Mouse (Mus musculus) yolk sac, embryonic 10.5 days (tissue): Measurements from ENCODE around the gene Krtap2-4.
A peak's percentile ranks its signal among the peaks of the same experiment; 100 is the strongest.

Experiments used
- DNase-seq: peaks from one replicate; pipeline ENCODE4 v3.0.0-alpha.2; 2017; ENCODE audit warnings: low spot score

The Krtap2-4 gene

DNA sequence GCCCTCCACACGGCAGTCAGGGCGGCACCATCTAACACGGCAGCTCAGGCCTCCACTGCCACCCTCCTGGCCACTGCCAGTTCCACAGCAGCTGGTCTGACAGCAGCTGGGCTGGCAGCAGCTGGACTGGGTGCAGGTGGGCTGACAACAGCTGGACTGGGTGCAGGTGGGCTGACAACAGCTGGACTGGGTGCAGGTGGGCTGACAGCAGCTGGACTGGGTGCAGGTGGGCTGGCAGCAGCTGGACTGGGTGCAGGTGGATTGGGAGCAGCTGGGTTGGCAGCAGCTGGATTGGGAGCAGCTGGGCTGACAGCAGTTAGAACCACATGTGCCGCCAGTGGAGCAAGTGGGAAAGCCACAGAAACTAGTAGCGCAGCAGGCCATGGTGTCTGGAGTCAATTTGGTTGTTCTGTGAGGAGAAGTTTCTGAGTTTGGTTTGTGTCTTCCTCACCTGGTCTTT is 31.4 kb downstream of the Krtap2-4 start, which contains the start of gene Krtap1-4:
TSS of gene Krtap1-4 (minus strand) at position 410 of the 460 bp plus-strand sequence.
- no peak for DNase-seq

DNA sequence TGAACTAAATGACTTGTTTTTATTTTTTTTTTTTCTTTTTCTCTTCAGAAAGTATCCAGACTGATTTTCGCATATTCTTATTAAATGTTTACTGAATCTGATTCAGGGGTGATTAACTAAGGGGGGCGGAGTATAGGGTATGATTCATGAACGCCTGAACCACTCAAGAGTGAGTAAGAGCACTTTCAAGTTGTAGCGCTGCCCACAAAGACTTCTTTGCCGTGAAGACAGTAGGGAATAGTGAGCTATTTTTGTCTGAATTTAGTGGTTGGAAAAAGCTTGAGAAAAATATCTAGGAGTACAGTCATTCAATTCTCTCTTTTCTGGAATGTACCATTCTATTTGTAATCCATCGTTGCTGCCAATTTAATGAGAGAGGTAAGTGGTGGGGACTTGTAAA is 33.1 kb downstream of the Krtap2-4 start:
- no peak for DNase-seq

DNA sequence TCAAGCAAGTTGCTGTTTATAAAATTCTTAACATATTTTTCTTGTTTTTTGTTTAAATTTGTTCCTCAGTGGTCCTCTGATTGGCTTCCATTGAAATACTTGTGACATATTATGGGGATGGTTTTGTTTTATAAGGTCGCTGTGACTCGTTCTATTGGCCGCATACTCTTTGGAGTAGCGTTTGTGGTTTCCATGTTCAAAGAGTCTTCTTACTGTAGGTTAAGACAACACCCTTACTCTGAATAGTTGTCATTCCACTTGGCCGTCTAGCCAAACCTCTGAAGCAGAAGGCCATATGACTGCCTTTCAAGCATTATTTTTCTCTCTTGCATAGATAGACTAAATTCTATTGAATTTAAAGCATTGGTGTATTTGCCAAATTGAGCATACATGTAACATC is 33.6 kb downstream of the Krtap2-4 start:
- DNase-seq, result no peak

DNA sequence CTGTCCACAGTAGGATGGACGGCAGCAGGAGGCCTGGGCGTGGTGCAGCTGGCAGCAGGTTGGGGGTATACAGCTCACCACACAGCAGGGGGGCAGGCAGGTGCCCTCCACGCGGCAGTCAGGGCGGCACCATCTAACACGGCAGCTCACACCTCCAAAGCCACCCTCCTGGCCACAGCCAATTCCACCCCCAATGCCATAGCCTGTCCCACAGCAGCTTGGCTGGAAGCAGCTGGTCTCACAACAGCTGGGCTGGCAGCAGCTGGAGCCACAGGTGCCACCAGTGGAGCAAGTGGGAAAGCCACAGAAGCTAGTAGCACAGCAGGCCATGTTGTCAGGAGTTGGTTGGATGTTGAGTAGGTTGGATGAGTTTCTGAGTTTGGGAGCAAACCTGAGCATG is 34.0 kb downstream of the Krtap2-4 start, which contains the start of gene Krtap1-5:
TSS of gene Krtap1-5 (minus strand) at position 381 of the 400 bp plus-strand sequence.
- no peak for DNase-seq

DNA sequence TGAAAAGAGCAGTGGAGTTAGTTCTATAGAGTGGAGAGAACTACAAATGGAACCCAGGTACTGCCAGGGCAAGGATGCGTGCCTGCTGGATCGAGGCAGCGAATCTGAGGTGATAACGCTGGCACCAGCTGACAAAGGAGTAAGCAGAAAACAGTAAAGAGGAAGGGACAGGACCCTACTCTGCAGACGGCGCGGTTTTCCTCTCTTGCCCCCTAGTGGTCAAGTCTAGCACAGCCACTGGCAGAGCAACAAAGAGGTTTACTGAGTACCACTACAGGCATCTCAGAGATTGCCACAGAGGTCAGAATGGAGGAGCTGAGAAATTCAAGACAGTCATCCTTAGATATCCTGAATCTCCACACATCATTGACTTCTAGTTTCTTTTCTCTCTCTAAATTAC is 40.5 kb downstream of the Krtap2-4 start:
- peak; percentile 56 for DNase-seq

DNA sequence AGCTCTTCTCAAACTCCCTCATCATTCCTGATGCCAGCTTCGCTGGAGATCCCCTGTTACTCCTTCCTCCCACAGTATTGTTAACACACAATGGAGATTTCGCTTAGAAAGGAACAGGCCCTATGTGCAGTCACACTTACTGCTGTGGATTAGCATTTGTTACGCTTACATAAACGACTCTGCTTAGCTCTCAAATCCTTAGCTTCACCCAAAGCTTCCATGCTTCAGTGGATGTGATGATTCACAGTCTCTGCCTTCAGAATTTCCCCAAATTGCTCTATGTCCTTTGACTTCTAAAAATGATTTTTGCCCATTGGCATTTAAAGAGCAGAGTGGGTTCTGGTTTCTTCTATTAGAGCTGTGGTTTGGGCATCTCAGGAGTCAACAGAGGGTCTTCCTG is 41.5 kb downstream of the Krtap2-4 start:
- no peak for DNase-seq

DNA sequence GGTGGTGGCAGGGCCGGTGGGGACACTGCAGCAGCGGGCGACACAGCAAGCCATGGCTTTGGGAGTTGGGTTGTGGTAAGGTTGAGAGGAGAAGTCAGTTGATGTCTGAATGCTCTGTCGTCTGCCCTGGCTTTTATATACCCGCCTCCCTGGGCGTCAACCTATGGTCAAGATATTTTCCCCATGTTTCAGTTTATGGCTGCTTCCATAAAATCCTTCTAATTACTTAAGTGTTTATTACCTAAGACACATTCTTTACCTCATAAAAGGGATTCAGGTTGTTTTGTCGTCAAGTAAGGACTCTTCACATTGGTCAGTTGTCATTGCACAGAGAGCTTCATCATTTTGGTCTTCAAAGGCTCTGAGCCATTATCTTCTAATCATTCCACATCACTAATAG is 48.1 kb downstream of the Krtap2-4 start, which contains the start of gene Krtap3-1:
TSS of gene Krtap3-1 (minus strand) at position 101 of the 400 bp plus-strand sequence.
- DNase-seq, result no peak
